Mouse (Mus musculus) C2C12 (cell line): Measurements from ENCODE around the gene Dlx1.

Source experiments
- CTCF ChIP-seq: IDR thresholded peaks from one replicate; pipeline ENCODE4 v1.5.1; 2011; ENCODE audit not compliant: control insufficient read depth, insufficient read depth, insufficient read length
- MYOG ChIP-seq: IDR thresholded peaks from one replicate; pipeline ENCODE4 v1.6.1; 2011; ENCODE audit not compliant: control insufficient read depth, insufficient read length; ENCODE audit errors: extremely low read depth

- TF ChIP-seq CTCF = no peak
- no peak for TF ChIP-seq MYOG
Observed at GRCm38 (mm10) chr2:71573736-71574135, 45.8 kb downstream of the Dlx1 start.
